Mouse (Mus musculus): ENCODE results near the gene Rad17. TPM values are rescaled to one million over a fixed set of nuclear protein-coding genes. Genes with fewer than 3 reads are reported as not detected.

Gene Rad17
- total and polyA plus RNA-seq, 2 experiments, result 2.5 to 12.5 TPM

DNA sequence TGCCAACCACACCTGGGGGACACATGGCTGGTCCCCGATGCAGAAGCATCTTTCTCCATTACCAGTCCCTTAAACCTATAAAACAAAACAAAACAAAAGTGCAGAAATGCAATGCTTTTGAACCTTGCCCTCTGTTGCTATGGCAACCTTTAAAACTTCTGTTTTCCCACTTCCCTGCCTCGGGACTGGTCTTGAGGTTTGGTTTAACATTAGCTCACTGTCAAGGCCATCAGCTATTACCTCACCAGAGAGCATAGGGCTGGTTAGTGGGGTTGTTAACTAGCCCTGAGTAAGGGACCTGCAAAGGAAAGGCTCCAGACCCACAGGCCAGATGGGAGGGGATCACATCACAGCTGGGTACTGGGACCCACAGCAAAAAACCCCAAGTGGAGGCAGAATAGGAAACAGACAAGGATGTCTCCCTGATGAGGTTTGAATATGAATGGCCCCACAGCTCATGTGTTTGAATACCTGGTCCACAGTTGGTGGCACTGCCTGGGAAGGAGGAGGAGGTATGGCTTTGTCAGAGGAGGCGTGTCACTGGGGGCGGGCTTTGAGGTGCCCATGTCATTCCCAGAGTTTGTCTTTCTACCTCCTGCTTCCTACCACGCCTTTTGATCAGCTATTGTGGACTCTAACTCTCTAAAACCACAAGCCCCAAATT, 48.5 kb downstream of the Rad17 start:
- peaks cover 5% of the 10 kb centered on the region; the same call in 1 of the 2 replicates for H3K36me3 ChIP-seq (ENCODE audit: control insufficient read depth, insufficient read depth, low read length)
- 20% methylated on average over 5 of the region's 5 CpGs for WGBS
- no peak overlapping the region for H3K4me3 ChIP-seq (ENCODE audit: insufficient read depth, low read depth, low read length)
- no peaks in the 10 kb centered on the region for H3K27me3 ChIP-seq (ENCODE audit: control insufficient read depth, insufficient read depth, low read length)
- H3K27ac ChIP-seq (replicated peaks; ENCODE audit: insufficient read depth, low read depth, low read length), result peak overlapping the region; percentile 100
- TF ChIP-seq CTCF (IDR thresholded peaks at IDR 0.05; ENCODE audit: low read depth, low read length) (no peak), POLR2A (IDR thresholded peaks at IDR 0.05; ENCODE audit: extremely low read depth, insufficient read depth, low read length) (peak; percentile 37; the same call in 1 of the 2 replicates)
- H3K79me2 ChIP-seq (ENCODE audit: control insufficient read depth, insufficient read depth, low read length), result peaks cover 4% of the 10 kb centered on the region; the same call in 1 of the 2 replicates
- peak; percentile 99 for DNase-seq (ENCODE audit: extremely low read depth, low read depth, low spot score)
- H3K9ac ChIP-seq (ENCODE audit: low read depth, low read length), result peak overlapping the region; percentile 56
- H3K4me1 ChIP-seq (ENCODE audit: control insufficient read depth, insufficient read depth, low read length), result peaks cover 31% of the 10 kb centered on the region

DNA sequence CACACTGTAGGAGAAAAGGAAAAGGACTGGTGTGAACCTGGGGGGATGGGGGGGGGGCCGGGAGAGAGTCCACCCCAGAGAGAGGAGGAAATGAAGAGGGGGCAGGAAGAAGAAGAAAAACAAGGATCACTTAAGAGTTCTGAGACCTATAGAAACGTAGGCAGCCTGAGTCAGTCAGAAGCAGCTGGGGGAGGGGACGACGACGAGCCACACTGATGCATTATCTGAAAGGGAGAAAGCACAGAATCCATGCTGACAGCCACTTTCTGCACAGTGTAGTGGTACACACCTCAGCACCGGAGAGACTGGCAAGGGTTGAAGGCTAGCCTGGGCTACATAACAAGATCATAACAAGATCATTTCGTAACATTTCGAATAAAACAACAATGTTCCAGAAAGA, 49.8 kb downstream of the Rad17 start:
- DNase-seq (ENCODE audit: extremely low read depth, low read depth, low spot score), result no peak
- WGBS, result 55% methylated on average over 8 of the region's 8 CpGs
- Histone ChIP-seq H3K4me3 (ENCODE audit: insufficient read depth, low read depth, low read length) (no peak overlapping the region), H3K4me1 (ENCODE audit: control insufficient read depth, insufficient read depth, low read length) (peaks cover 21% of the 10 kb centered on the region), H3K27me3 (ENCODE audit: control insufficient read depth, insufficient read depth, low read length) (no peaks in the 10 kb centered on the region), H3K79me2 (ENCODE audit: control insufficient read depth, insufficient read depth, low read length) (peaks cover 4% of the 10 kb centered on the region; the same call in 1 of the 2 replicates), H3K27ac (replicated peaks; ENCODE audit: insufficient read depth, low read depth, low read length) (peak overlapping the region; percentile 80; the same call in 1 of the 2 replicates), H3K9ac (ENCODE audit: low read depth, low read length) (no peak overlapping the region), H3K36me3 (ENCODE audit: control insufficient read depth, insufficient read depth, low read length) (peaks cover 7% of the 10 kb centered on the region; the same call in 1 of the 2 replicates)
- no peak for TF ChIP-seq POLR2A (IDR thresholded peaks at IDR 0.05; ENCODE audit: extremely low read depth, insufficient read depth, low read length)
- TF ChIP-seq CTCF (IDR thresholded peaks at IDR 0.05; ENCODE audit: low read depth, low read length), result no peak

DNA sequence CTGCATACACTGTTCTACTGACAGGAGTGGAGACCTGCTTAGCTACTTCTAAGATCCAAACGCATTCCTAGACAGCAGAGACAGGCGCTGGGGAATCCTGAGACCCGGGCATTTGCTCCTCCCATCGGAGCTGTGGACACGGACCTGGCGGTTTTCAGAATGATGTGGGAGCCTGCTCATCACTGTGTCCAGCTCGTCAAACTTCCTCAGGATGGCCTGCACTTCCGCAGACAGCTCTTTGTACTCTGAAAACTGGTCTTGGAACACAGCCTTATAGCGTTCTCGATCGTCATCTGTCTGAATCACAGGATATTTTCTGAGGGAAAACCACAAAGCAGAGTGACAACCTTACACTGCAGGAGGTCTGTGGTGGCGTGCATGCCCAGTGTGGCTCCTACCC, 50.5 kb downstream of the Rad17 start:
- Histone ChIP-seq H3K79me2 (ENCODE audit: control insufficient read depth, insufficient read depth, low read length) (peaks cover 1% of the 10 kb centered on the region; the same call in 1 of the 2 replicates), H3K36me3 (ENCODE audit: control insufficient read depth, insufficient read depth, low read length) (peaks cover 7% of the 10 kb centered on the region; the same call in 1 of the 2 replicates), H3K4me1 (ENCODE audit: control insufficient read depth, insufficient read depth, low read length) (peaks cover 21% of the 10 kb centered on the region), H3K27me3 (ENCODE audit: control insufficient read depth, insufficient read depth, low read length) (no peaks in the 10 kb centered on the region), H3K27ac (replicated peaks; ENCODE audit: insufficient read depth, low read depth, low read length) (no peak overlapping the region), H3K4me3 (ENCODE audit: insufficient read depth, low read depth, low read length) (no peak overlapping the region), H3K9ac (ENCODE audit: low read depth, low read length) (no peak overlapping the region)
- no peak for TF ChIP-seq POLR2A (IDR thresholded peaks at IDR 0.05; ENCODE audit: extremely low read depth, insufficient read depth, low read length)
- TF ChIP-seq CTCF (IDR thresholded peaks at IDR 0.05; ENCODE audit: low read depth, low read length), result no peak
- 80% methylated on average over 12 of the region's 12 CpGs for WGBS
- DNase-seq (ENCODE audit: extremely low read depth, low read depth, low spot score), result no peak

DNA sequence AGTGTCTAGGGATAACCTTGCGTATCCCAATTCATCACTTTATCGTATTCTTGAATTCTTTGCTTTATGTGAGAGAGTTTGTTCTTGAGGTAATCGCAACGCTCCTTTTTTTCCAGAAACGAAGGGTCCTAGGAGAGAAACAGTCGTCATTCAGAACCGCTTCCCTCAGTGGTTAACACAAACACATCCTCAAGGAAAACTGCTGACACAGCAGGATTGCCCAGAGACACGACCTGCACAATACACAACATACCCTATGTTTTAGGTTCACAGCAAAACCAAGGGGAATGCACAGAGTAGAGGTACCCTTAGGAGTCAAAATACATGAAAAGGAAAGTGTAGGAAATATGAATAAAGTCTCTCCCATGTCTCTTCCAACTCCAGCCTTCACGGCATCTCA, 53.6 kb downstream of the Rad17 start:
- Histone ChIP-seq H3K4me3 (ENCODE audit: insufficient read depth, low read depth, low read length) (no peak overlapping the region), H3K79me2 (ENCODE audit: control insufficient read depth, insufficient read depth, low read length) (no peaks in the 10 kb centered on the region), H3K9ac (ENCODE audit: low read depth, low read length) (no peak overlapping the region), H3K4me1 (ENCODE audit: control insufficient read depth, insufficient read depth, low read length) (peaks cover 8% of the 10 kb centered on the region), H3K36me3 (ENCODE audit: control insufficient read depth, insufficient read depth, low read length) (peaks cover 7% of the 10 kb centered on the region; the same call in 1 of the 2 replicates), H3K27ac (replicated peaks; ENCODE audit: insufficient read depth, low read depth, low read length) (no peak overlapping the region), H3K27me3 (ENCODE audit: control insufficient read depth, insufficient read depth, low read length) (no peaks in the 10 kb centered on the region)
- DNase-seq (ENCODE audit: extremely low read depth, low read depth, low spot score), result no peak
- WGBS, result 86% methylated on average over 9 of the region's 9 CpGs
- TF ChIP-seq POLR2A (IDR thresholded peaks at IDR 0.05; ENCODE audit: extremely low read depth, insufficient read depth, low read length), result no peak
- no peak for TF ChIP-seq CTCF (IDR thresholded peaks at IDR 0.05; ENCODE audit: low read depth, low read length)

DNA sequence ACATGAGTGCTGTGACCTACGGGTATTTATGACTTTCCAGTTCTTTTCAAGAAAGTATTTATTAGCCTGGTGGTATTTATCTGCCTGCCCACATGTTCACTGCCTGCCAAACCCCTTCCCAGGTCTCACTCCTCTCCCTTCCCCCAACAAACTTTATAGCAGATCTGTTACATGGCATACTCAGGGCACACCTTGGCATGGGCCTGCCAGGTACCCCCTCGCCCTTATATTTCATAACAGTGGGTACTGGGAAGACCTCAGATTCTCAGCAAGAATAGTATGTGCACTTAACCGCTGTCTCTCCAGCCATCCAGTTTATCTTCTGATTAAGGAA, 55.3 kb downstream of the Rad17 start:
- no peaks in the 10 kb centered on the region for H3K79me2 ChIP-seq (ENCODE audit: control insufficient read depth, insufficient read depth, low read length)
- H3K36me3 ChIP-seq (ENCODE audit: control insufficient read depth, insufficient read depth, low read length), result peaks cover 7% of the 10 kb centered on the region; the same call in 1 of the 2 replicates
- no peak overlapping the region; the same call in 1 of the 2 replicates for H3K27ac ChIP-seq (replicated peaks; ENCODE audit: insufficient read depth, low read depth, low read length)
- H3K4me3 ChIP-seq (ENCODE audit: insufficient read depth, low read depth, low read length), result no peak overlapping the region
- no peaks in the 10 kb centered on the region for H3K27me3 ChIP-seq (ENCODE audit: control insufficient read depth, insufficient read depth, low read length)
- H3K4me1 ChIP-seq (ENCODE audit: control insufficient read depth, insufficient read depth, low read length), result no peaks in the 10 kb centered on the region
- WGBS, result 81% methylated on average over 3 of the region's 3 CpGs
- no peak for DNase-seq (ENCODE audit: extremely low read depth, low read depth, low spot score)
- TF ChIP-seq CTCF (IDR thresholded peaks at IDR 0.05; ENCODE audit: low read depth, low read length), result no peak
- no peak for TF ChIP-seq POLR2A (IDR thresholded peaks at IDR 0.05; ENCODE audit: extremely low read depth, insufficient read depth, low read length)
- no peak overlapping the region for H3K9ac ChIP-seq (ENCODE audit: low read depth, low read length)
